Mouse (Mus musculus) liver, adult (tissue): ENCODE measurements around the gene Mrap.

Source experiments
- GATA4 ChIP-seq: IDR thresholded peaks from 2 replicates; pipeline ENCODE4 v1.6.1; 2014; ENCODE audit warnings: mild to moderate bottlenecking, low read length; ENCODE audit not compliant: insufficient replicate concordance

The Mrap gene

DNA sequence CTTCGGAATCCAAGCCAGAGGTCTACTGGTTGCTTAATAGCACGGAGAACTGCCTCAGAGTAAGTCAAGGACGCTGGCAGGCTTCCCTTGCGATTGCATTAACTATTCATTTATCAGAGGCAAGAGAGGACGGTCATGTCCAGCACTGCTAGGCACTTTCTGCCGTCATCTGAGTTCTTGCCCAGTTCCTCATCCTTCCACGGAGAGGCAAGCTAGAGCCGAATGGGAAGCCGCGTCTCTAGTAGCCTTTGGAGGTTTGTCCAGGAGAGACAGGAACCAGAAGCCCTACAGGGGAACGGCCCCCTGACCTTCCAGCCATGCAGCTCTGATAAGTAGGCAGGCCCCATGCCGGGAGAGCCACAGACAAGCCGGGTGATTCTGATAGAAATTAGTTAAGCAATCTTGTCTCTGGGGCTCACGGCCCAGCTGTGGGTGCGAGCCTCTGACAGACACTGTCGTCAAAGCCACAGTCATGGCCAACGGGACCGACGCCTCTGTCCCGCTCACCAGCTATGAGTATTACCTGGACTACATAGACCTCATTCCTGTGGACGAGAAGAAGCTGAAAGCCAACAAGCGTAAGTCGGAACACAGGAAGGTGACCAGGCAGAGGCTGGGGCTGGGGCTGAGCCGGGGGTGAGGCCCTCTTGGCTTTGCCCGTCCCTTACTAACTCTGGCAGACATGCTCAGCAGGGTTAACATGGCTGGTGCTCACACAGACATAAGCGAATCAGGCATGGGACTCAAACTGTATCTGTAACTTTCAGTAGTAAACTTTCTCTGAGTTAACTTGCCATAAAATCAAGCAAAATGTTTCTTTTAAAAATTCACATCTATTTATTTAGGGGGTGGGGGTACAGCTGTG, at the start of gene Mrap:
Gene Mrap, plus strand, starts transcription at position 116 of the 865 bp plus-strand sequence.
- TF ChIP-seq GATA4: no peak; the same call in 1 of the 2 replicates

DNA sequence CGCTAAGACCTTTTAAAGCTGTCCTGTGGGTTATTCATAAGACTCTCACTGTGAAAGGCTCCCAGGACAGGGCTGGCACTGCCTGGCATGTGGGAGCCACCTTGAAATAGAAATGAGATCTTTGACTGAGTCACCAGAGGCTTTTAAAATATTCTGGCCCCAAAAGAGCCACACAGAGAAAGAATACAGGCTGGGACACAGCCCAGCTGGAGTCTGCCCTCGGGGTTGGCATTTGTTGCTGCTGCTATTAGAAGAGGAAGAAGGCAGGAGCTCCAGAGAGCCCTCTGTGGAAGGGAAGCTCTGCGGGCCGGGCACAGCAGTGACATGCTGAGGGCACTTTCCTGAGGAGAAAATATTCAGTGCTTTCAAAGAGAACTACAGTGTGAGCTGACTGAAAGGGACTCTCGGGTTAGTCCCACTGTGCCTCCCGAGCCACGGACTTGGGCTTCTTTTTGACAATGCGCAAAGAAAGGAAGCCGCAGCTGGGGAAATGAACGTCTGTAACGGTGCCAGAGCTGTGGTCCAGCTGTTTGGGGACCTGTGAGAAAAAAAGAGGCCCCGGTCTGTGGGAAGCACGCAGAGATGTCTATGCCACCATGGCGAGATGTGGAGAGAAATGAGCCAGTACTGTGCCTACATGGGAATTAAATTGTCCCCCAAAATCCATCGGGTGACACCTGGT, 45.2 kb upstream of the Mrap start:
- TF ChIP-seq GATA4: no peak

DNA sequence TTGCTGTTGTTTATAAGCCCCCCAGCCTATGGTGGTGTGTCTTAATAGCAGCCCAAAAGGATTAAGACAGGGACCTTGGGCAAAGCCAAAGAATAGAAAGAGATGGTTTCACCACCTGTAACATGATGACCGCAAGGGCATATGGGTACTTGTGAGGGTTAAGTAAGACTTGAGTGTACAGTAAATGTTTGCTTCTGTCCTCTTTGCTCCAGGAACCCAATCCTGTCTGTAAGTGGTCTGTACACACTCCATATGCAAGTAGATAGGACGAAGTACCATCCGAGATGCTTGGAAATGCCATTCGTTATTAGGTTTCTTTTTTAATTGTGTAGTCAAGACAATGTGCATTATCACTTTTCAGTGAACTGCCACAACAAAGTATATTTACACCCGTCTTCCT, 44.4 kb upstream of the Mrap start:
- no peak for TF ChIP-seq GATA4

DNA sequence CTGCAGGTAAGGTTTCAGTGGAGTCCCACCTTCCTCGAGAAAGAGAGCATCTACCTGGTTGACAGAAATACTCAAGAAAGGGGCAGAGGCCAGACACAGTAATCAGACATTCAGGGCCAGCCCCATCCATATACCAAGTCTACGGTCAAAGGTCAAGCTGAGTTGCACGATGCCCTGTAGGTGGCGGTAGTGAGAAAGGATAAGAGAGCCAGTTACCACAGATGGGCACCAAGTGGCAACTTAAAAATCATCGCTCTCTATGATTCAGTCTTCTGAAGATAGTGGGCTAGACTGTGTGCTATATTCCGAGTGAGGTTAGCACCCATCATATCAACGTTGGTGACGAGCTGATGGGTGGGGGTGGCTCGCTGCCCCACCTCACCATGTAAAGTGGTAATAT, 43.3 kb upstream of the Mrap start:
- no peak for TF ChIP-seq GATA4

DNA sequence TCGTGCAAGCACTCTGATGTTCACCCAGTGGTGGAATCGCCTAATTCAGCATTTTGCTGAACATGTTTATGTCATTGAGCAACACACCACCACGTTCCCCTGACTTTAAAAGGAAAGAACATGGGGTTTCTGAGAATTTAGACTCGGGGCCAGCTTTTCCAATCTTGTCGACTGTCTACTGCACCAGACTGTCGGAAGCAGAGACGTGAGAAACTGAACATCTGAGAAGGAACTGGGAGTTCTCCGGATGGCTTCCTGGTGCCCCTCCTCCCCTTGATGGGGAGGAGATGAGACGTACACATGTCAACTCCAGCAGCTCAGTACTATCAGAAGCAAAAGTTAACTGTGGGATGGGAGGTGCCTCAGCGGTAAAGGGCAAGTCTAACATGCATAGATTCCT, 42.9 kb upstream of the Mrap start:
- no peak for TF ChIP-seq GATA4

DNA sequence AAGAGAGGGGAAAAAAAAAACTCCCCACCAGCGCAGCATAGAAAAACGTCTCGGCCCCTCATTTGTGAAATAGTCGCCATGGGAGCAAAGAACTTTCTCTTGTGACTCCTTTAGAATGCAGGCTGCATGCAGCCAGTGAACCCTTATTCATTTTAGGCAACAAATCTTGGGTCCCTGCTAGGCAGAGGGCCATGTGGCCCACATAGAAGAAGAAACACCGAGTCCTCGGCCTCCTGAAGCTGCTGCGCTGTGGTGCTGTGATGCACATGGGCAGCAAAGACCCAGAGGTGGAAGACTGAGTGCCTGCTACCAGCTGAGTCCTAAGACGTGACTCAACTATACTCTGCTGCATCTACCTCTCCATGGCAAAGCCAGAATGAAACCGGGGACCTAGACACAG, 41.7 kb upstream of the Mrap start:
- no peak for TF ChIP-seq GATA4

DNA sequence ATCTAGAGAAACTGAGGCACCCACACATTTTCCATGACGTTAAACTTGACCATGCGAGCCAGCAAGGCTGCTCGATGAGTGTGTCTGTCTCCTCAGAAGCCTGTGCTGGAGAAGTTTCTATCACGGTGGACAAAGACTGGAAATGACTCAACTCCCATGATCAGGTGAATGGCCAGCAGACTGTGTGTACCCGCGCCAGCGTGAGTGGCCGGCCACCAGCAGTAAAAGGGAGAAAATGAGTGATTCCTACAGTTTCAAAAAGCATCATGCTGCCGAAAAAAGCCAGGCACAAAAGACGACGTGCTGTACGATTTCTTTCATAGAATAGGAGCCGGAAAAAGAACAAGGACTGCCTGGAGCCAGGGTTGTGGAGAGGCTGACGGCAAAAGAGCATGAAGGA, 38.6 kb upstream of the Mrap start:
- no peak for TF ChIP-seq GATA4

DNA sequence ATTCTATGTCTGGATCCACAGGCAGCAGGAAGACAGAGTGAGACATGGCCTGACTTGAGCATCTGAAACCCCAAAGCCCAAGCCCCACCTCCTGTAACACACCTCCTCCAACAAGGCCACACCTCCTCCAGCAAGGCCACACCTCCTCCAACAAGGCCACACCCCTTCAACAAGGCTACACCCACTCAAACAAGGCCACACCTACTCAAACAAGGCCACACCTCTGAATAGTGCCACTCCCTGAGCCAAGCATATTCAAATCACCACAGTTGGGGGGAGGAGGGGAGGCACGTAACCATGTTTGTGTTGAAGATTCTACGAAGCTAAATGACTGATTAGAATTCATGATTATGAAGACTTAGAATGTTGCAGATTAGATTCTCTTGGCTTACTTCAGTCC, 36.5 kb upstream of the Mrap start:
- no peak for TF ChIP-seq GATA4

DNA sequence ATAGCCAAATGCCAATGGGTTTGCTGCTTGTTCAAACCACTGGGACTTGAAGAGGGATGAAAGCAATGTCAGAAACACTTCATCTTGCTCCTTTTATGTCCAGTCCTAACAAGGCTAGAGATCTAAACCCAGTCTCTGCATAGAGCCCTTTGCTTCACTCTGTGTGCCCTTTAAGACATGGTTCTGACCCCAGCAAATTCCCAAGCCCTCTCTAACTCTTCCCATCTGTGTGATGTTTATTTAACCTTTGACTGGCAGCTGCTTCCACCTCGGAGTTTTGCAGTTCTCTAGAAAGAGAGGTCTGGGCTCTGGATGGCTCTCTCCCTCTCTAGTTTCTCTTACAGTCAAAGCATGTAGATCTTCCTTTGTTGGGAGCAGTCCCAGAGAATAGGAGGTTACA, 34.4 kb upstream of the Mrap start:
- TF ChIP-seq GATA4: no peak

DNA sequence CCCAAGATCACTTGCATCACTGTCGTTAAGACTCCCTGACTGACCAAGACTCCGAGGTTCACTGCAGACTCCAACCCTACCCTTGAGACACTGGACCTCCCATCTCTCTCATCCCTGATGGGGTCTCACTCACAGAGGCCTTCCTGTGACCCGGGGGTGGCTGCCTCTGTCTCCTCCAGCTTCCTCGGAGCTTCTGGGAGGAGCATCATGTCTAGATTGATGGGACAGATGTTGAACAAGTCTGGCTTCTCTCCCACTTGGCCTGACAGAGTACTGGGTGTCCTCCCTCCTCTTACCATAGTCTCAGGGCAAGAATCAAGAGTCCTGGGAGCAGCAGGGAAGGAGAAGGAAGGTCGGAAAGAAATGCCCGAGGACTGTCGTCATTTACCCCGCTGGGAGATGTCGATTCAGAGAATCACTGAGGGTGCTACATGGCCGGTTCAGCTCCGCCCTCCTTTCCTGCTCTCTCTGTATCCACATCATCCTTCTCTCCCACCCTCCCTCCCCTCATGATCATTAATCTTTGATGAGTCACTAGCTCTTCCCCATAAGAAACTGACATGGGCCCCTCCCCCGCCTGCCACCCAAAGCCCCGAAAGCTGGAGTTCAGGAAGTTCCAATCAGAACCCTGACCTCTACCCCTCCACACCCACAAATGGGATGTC, 33.7 kb upstream of the Mrap start:
- no peak for TF ChIP-seq GATA4

DNA sequence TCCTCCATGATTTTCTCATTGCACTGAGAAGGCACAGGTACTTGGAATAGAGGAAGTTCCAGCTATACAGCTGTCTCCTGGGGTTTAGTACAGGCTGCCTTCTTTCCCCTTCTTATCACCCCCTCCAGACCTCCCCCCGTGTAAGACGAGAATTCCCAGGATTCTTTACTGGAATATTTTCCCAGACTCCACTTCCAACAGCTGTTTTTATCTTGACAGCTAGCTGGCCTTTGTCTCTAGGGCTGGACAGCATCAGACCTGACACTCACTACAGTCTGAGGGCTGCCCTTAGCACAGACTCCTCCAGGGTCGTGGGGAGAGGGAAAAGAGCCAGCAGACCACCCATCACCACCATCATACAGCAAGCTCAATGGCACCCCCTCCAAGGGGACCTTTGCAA, 31.7 kb upstream of the Mrap start:
- TF ChIP-seq GATA4: no peak

DNA sequence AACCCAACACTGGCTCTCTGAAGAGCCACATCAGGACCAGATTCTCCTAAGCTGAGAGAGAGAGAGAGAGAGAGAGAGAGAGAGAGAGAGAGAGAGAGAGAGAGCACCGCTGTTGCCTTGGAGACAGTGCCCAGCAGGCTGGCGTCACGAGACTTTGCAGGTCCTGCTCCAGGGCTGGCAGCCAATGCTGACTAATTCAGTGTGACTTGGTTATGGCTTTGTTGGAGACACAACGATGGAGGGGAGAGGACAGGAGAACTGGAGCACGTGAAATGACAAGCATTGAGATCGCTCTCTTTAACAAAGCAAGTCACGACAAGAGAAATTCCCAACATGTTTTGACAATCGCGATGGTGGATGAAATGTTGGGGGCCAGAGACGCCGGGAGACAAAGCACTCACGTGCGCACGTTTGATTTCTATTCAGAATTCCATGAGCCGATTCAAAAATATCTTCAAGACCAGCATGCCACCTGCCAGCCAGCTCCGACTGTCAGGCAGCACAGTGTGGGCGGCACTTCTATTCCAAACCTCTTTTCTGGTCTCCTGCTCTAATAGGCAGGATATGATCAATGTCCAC, 28.2 kb upstream of the Mrap start:
- no peak for TF ChIP-seq GATA4

DNA sequence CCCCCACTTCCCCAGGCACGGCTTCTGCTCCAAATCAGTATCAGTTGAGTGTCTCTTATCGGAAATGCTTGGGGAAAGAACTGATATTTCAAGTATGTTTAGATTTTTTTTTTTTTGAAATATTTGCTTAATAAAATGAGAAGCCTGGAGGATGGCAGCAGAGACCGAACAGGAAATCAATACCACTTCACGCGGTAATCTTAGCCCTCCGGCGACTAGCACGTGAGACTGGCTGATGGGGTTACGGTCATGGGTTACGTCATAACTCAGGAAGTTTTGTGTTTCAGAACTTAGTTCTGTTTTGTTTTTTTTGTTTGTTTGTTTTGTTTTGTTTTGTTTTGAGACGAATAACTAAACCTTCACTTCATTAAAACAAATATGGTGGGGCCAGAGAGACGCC, 27.7 kb upstream of the Mrap start:
- no peak for TF ChIP-seq GATA4

DNA sequence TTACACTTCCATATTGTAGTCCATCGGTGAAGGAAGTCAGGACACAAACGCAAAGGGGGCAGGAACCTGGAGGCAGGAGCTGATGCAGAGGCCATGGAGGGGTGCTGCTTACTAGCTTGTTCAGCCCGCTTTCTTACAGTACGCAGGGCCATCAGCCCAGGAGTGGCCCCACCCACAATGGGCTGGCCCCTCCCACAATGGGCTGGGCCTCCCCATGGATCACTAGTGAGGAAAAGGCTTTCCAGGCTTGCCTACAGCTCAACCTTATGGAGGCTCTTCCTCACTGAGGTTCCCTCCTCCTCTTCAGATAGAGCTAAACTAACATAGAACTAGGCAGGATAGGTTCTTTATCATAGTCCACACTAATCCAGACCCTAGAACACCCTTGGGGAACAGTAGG, 14.0 kb upstream of the Mrap start:
- TF ChIP-seq GATA4: no peak

DNA sequence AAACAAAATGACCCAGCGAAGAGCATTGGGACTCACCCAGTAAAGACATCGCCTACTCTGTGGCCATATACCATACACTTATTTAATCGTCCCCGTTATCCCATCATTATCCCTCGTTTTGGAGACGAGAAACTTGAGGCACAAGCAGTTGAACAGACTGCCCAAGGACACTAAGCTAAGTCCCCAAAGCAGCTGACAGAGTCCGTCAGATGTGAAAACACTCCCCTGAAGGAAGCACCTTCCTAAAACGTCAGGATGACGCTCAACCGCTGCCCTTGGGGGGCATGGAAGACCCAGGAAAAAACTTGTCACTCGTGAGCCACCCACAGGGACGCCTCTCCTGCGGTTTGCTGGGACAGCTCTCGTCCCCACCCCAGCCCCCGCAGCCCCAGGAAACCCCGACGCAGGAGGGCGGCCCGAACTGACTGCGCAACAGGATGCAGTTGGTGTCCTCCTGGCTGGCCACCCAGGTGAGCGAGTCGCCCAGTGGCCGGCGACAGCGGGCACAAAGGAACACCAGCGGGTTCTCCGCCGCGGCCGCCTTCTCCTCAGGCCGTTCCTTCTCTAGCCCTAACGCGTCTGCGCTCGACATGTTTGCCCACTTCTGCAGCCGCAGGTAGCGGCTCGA, 11.3 kb upstream of the Mrap start:
- TF ChIP-seq GATA4: no peak
